Mouse (Mus musculus) MEL (cell line): Measurements from ENCODE around the gene Raver2. TPM values are rescaled to one million over a fixed set of nuclear protein-coding genes. Genes with fewer than 3 reads are reported as not detected.

Experiments
- DNase-seq: peaks from one replicate; pipeline ENCODE4 v3.0.0; 2011; ENCODE audit warnings: low read depth, low spot score
- H3K27ac ChIP-seq: 2 replicates; pipeline ENCODE4 v1.5.1; 2012; ENCODE audit warnings: low read depth, mild to moderate bottlenecking, control low read depth, low read length, moderate library complexity; ENCODE audit not compliant: control insufficient read depth
- H3K27me3 ChIP-seq, 2 experiments: fragments of 150-350 bp in 1 of 2; sonication (generic) in 1 of 2; 2 replicates each; pipeline ENCODE4 v1.6.1; 2012; ENCODE audit warnings: low read length in 2 of 2, mild to moderate bottlenecking in 2 of 2, improper control_type of control experiment in 1 of 2, moderate library complexity in 1 of 2; ENCODE audit not compliant: insufficient read depth in 2 of 2, control insufficient read depth in 1 of 2
- H3K36me3 ChIP-seq, 2 experiments: 2 replicates each; pipeline ENCODE4 v1.6.1; 2012 to 2014; ENCODE audit warnings: low read length in 2 of 2, improper control_type of control experiment in 1 of 2, inconsistent platforms in 1 of 2, mild to moderate bottlenecking in 1 of 2; ENCODE audit not compliant: insufficient read depth in 2 of 2, control insufficient read depth in 1 of 2
- H3K4me1 ChIP-seq, 2 experiments: fragments of 150-350 bp in 1 of 2; sonication (generic) in 1 of 2; 2 replicates each; pipeline ENCODE4 v1.6.1; 2012; ENCODE audit warnings: low read length in 2 of 2, improper control_type of control experiment in 1 of 2, mild to moderate bottlenecking in 1 of 2; ENCODE audit not compliant: insufficient read depth in 2 of 2, control insufficient read depth in 1 of 2
- H3K4me3 ChIP-seq, 2 experiments: fragments of 150-350 bp in 1 of 2; sonication (generic) in 1 of 2; 2 replicates each; pipeline ENCODE4 v1.5.1; 2012; ENCODE audit warnings: low read depth in 2 of 2, low read length in 2 of 2, mild to moderate bottlenecking in 2 of 2, moderate library complexity in 2 of 2, control low read depth in 1 of 2, improper control_type of control experiment in 1 of 2; ENCODE audit not compliant: control insufficient read depth in 1 of 2, insufficient read depth in 1 of 2
- H3K79me2 ChIP-seq: 2 replicates; pipeline ENCODE4 v1.6.1; 2012; ENCODE audit warnings: mild to moderate bottlenecking, low read length, moderate library complexity; ENCODE audit not compliant: control insufficient read depth, poor library complexity, insufficient read depth
- H3K9ac ChIP-seq: 2 replicates; pipeline ENCODE4 v1.6.1; 2012; ENCODE audit warnings: low read depth, mild to moderate bottlenecking, control low read depth, low read length, moderate library complexity; ENCODE audit not compliant: control insufficient read depth, poor library complexity, severe bottlenecking
- H3K9me3 ChIP-seq: fragments of 150-350 bp; sonication (generic); replicated peaks from 2 replicates; pipeline ENCODE4 v1.6.1; 2012; ENCODE audit warnings: mild to moderate bottlenecking, low read length, improper control_type of control experiment, moderate library complexity; ENCODE audit not compliant: insufficient read depth
- CHD1 ChIP-seq: IDR thresholded peaks from 2 replicates; pipeline ENCODE4 v1.6.1; 2012; ENCODE audit warnings: low read depth, mild to moderate bottlenecking, inconsistent platforms, low read length, improper control_type of control experiment
- CHD2 ChIP-seq: IDR thresholded peaks from 2 replicates; pipeline ENCODE4 v1.6.1; 2011; ENCODE audit warnings: low read length, improper control_type of control experiment
- E2F4 ChIP-seq: IDR thresholded peaks from 2 replicates; pipeline ENCODE4 v1.6.1; 2011; ENCODE audit warnings: low read depth, low read length, improper control_type of control experiment, borderline replicate concordance
- EP300 ChIP-seq, 2 experiments: IDR thresholded peaks; 2 replicates each; pipeline ENCODE4 v1.6.1; 2011; ENCODE audit warnings: improper control_type of control experiment in 2 of 2, low read length in 2 of 2, low read depth in 1 of 2, mild to moderate bottlenecking in 1 of 2
- ETS1 ChIP-seq: IDR thresholded peaks from 2 replicates; pipeline ENCODE4 v1.6.1; 2012; ENCODE audit warnings: low read depth, mild to moderate bottlenecking, inconsistent platforms, low read length, improper control_type of control experiment, moderate library complexity
- GABPA ChIP-seq: IDR thresholded peaks from 2 replicates; pipeline ENCODE4 v1.6.1; 2012; ENCODE audit warnings: low read depth, mild to moderate bottlenecking, inconsistent platforms, low read length, improper control_type of control experiment, moderate library complexity
- GATA1 ChIP-seq: IDR thresholded peaks from 2 replicates; pipeline ENCODE4 v1.6.1; 2011; ENCODE audit warnings: low read depth, low read length, improper control_type of control experiment
- MAX ChIP-seq: IDR thresholded peaks from 2 replicates; pipeline ENCODE4 v1.6.1; 2011; ENCODE audit warnings: low read length, improper control_type of control experiment
- MAZ ChIP-seq: IDR thresholded peaks from 2 replicates; pipeline ENCODE4 v1.6.1; 2012; ENCODE audit warnings: low read depth, mild to moderate bottlenecking, inconsistent platforms, low read length, improper control_type of control experiment
- MXI1 ChIP-seq: IDR thresholded peaks from 2 replicates; pipeline ENCODE4 v1.6.1; 2011; ENCODE audit warnings: mild to moderate bottlenecking, low read depth, low read length, improper control_type of control experiment
- MYB ChIP-seq: IDR thresholded peaks from 2 replicates; pipeline ENCODE4 v1.6.1; 2011; ENCODE audit warnings: mild to moderate bottlenecking, low read depth, low read length, improper control_type of control experiment
- NELFE ChIP-seq: IDR thresholded peaks from 2 replicates; pipeline ENCODE4 v1.6.1; 2011; ENCODE audit warnings: low read depth, low read length, improper control_type of control experiment
- NRF1 ChIP-seq: IDR thresholded peaks from 2 replicates; pipeline ENCODE4 v1.6.1; 2014; ENCODE audit warnings: low read depth, mild to moderate bottlenecking, inconsistent platforms, low read length, improper control_type of control experiment, moderate library complexity; ENCODE audit not compliant: poor library complexity, insufficient read depth, severe bottlenecking
- POLR2AphosphoS2 ChIP-seq: IDR thresholded peaks from 2 replicates; pipeline ENCODE4 v1.6.1; 2011; ENCODE audit warnings: low read length, improper control_type of control experiment
- POLR2AphosphoS5 ChIP-seq: IDR thresholded peaks from 2 replicates; pipeline ENCODE4 v1.6.1; 2012; ENCODE audit warnings: low read depth, borderline replicate concordance, mild to moderate bottlenecking, inconsistent platforms, low read length, moderate library complexity, mixed read lengths
- RAD21 ChIP-seq: IDR thresholded peaks from 2 replicates; pipeline ENCODE4 v1.6.1; 2011; ENCODE audit warnings: mild to moderate bottlenecking, low read depth, low read length, improper control_type of control experiment
- SIN3A ChIP-seq: IDR thresholded peaks from 2 replicates; pipeline ENCODE4 v1.6.1; 2012; ENCODE audit warnings: low read length, improper control_type of control experiment, inconsistent platforms
- SMC3 ChIP-seq: IDR thresholded peaks from 2 replicates; pipeline ENCODE4 v1.6.1; 2011; ENCODE audit warnings: low read depth, low read length, improper control_type of control experiment
- TAL1 ChIP-seq: IDR thresholded peaks from 2 replicates; pipeline ENCODE4 v1.6.1; 2012; ENCODE audit warnings: mild to moderate bottlenecking, inconsistent platforms, low read length, moderate library complexity, mixed read lengths
- TBP ChIP-seq: IDR thresholded peaks from 2 replicates; pipeline ENCODE4 v1.8.0; 2011; ENCODE audit warnings: low read depth, low read length, improper control_type of control experiment
- TCF12 ChIP-seq: IDR thresholded peaks from 2 replicates; pipeline ENCODE4 v1.6.1; 2014; ENCODE audit warnings: low read depth, mild to moderate bottlenecking, inconsistent platforms, low read length, improper control_type of control experiment, moderate library complexity
- UBTF ChIP-seq: IDR thresholded peaks from 2 replicates; pipeline ENCODE4 v1.6.1; 2012; ENCODE audit warnings: low read depth, mild to moderate bottlenecking, inconsistent platforms, low read length, improper control_type of control experiment, moderate library complexity, borderline replicate concordance; ENCODE audit not compliant: insufficient read depth
- USF1 ChIP-seq: IDR thresholded peaks from 2 replicates; pipeline ENCODE4 v1.6.1; 2014; ENCODE audit warnings: low read depth, mild to moderate bottlenecking, inconsistent platforms, low read length, improper control_type of control experiment, moderate library complexity
- USF2 ChIP-seq, 2 experiments: IDR thresholded peaks; 2 replicates each; pipeline ENCODE4 v1.6.1; 2011 to 2012; ENCODE audit warnings: improper control_type of control experiment in 2 of 2, low read length in 2 of 2, borderline replicate concordance in 1 of 2, inconsistent platforms in 1 of 2, low read depth in 1 of 2, mild to moderate bottlenecking in 1 of 2; ENCODE audit not compliant: insufficient read depth in 1 of 2
- ZC3H11A ChIP-seq: IDR thresholded peaks from 2 replicates; pipeline ENCODE4 v1.6.1; 2012; ENCODE audit warnings: low read depth, mild to moderate bottlenecking, inconsistent platforms, low read length, improper control_type of control experiment
- ZKSCAN1 ChIP-seq: IDR thresholded peaks from 2 replicates; pipeline ENCODE4 v1.6.1; 2012; ENCODE audit warnings: low read depth, mild to moderate bottlenecking, inconsistent platforms, low read length, improper control_type of control experiment, moderate library complexity
- ZNF384 ChIP-seq: IDR thresholded peaks from 2 replicates; pipeline ENCODE4 v1.6.1; 2012; ENCODE audit warnings: low read depth, mild to moderate bottlenecking, inconsistent platforms, low read length, improper control_type of control experiment
- polyA plus RNA-seq, 2 experiments: library from polyadenylated mRNA; stranded (reverse) in 1 of 2; unstranded in 1 of 2; fragments of >175 nt in 1 of 2; fragments of >200 nt in 1 of 2; gene quantifications; 2 replicates each; pipeline versions ENCODE4 v1.2.1 to v1.2.4; 2012; ENCODE audit warnings: low replicate concordance in 2 of 2, low read depth in 1 of 2; ENCODE audit not compliant: insufficient read length in 2 of 2, insufficient read depth in 1 of 2, missing spikeins in 1 of 2
- total RNA-seq: library from RNA; depleted of rRNA; stranded (reverse); fragments of 300-350 nt; gene quantifications from 2 replicates; pipeline ENCODE4 v1.2.3, GENCODE M21; 2012

Gene Raver2
- total and polyA plus RNA-seq, 3 experiments, result 0.03 to 0.04 TPM; not detected in 1

GRCm38 (mm10) chr4:101137975-101138374 is 69.2 kb downstream of the Raver2 start:
- Histone ChIP-seq H3K79me2 (no peaks in the 10 kb centered on the region), H3K4me3 (no peak overlapping the region), H3K4me1 (no peaks in the 10 kb centered on the region), H3K27ac (no peak overlapping the region), H3K27me3 (no peaks in the 10 kb centered on the region), H3K9ac (no peak overlapping the region), H3K9me3 (no peaks in the 10 kb centered on the region), H3K36me3 (no peaks in the 10 kb centered on the region)
- TF ChIP-seq GABPA, result no peak
- TF ChIP-seq ETS1, result no peak
- no peak for TF ChIP-seq MYB
- no peak for TF ChIP-seq E2F4
- no peak for TF ChIP-seq SIN3A
- no peak for TF ChIP-seq MXI1
- DNase-seq, result no peak

GRCm38 (mm10) chr4:101141768-101142167 is 73.0 kb downstream of the Raver2 start:
- no peak overlapping the region for H3K27ac ChIP-seq
- H3K9ac ChIP-seq, result no peak overlapping the region
- peaks cover 0 to 2% of the 10 kb centered on the region in 2 experiments; a peak in 2 of 4 replicates for H3K36me3 ChIP-seq
- H3K4me1 ChIP-seq, result no peaks in the 10 kb centered on the region
- H3K9me3 ChIP-seq, result no peaks in the 10 kb centered on the region
- TF ChIP-seq ZNF384 (no peak), POLR2AphosphoS5 (no peak), MAX (no peak), GATA1 (no peak), NRF1 (no peak), ETS1 (no peak), SMC3 (no peak), NELFE (no peak), USF2 (IDR thresholded peaks at IDR 0.05; ENCODE audit: borderline replicate concordance in 1 of 2, insufficient read depth in 1 of 2, low read depth in 1 of 2, low read length in 2 of 2) (no peak), CHD2 (no peak)
- no peaks in the 10 kb centered on the region for H3K79me2 ChIP-seq
- H3K4me3 ChIP-seq, result no peak overlapping the region
- DNase-seq, result no peak
- no peaks in the 10 kb centered on the region for H3K27me3 ChIP-seq

- Histone ChIP-seq H3K27me3 (no peaks in the 10 kb centered on the region), H3K79me2 (no peaks in the 10 kb centered on the region), H3K27ac (no peak overlapping the region), H3K9me3 (no peaks in the 10 kb centered on the region), H3K4me3 (no peak overlapping the region; a peak in 1 of 4 replicates), H3K36me3 (peaks cover 0 to 2% of the 10 kb centered on the region in 2 experiments; a peak in 2 of 4 replicates), H3K4me1 (no peaks in the 10 kb centered on the region), H3K9ac (no peak overlapping the region)
- TF ChIP-seq MAZ (no peak), UBTF (no peak), EP300 (IDR thresholded peaks at IDR 0.05; ENCODE audit: low read depth in 1 of 2, low read length in 2 of 2) (no peak), MYB (no peak), ZC3H11A (no peak), SIN3A (no peak), MAX (no peak), POLR2AphosphoS2 (no peak), CHD1 (no peak), TAL1 (no peak), USF2 (IDR thresholded peaks at IDR 0.05; ENCODE audit: borderline replicate concordance in 1 of 2, insufficient read depth in 1 of 2, low read depth in 1 of 2, low read length in 2 of 2) (no peak), TCF12 (no peak), RAD21 (no peak), TBP (no peak), USF1 (no peak), ZKSCAN1 (no peak), GATA1 (no peak), NRF1 (no peak)
- DNase-seq, result peak; percentile 15
Measured at GRCm38 (mm10) chr4:101143901-101144300, 75.1 kb downstream of the Raver2 start.
